Mouse (Mus musculus) 416B (cell line): Measurements from ENCODE around the gene Ddit4.

Experiments used
- DNase-seq: peaks from one replicate; pipeline ENCODE4 v3.0.0; 2011; ENCODE audit warnings: low read depth

Ddit4 gene

DNA sequence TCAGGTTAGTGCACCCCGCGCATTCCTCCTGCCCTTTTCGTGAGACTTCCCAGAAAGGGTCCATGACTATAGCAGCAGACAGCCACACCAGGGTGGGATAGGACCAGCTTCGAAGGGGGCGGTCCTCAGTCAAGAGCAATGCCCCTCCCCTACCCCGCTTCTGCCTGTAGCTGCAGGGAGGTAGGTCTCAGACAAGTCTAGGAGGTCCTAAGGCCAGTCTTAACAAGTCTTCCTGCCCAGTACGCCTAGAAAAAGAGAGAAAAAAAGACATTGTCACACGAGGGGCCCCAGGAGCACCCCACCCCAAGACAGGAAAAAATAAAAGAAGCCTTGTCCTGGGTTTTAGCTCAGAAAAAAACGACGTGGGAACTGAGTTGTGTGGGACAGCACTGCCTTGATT is 35.0 kb downstream of the Ddit4 start:
- DNase-seq = no peak

DNA sequence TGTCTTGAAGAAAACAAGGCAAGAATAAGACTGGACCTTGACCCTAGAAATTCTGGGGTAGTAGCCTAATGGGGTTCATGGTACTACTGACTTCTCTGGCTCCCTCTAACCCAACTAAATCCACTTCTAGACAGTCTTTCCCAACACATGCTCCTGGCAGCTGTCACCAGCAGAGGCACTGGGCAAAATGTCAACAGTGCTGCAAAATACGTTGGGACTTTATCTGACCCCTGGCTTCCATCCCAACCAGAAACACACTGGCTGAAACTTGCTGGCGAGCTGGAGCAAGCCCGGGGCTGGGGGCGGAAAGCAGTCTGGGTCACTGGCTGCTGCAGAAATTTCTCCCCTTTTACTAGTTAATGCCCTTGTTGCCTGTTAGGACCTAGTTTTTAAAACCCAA is 35.5 kb downstream of the Ddit4 start:
- DNase-seq = no peak

DNA sequence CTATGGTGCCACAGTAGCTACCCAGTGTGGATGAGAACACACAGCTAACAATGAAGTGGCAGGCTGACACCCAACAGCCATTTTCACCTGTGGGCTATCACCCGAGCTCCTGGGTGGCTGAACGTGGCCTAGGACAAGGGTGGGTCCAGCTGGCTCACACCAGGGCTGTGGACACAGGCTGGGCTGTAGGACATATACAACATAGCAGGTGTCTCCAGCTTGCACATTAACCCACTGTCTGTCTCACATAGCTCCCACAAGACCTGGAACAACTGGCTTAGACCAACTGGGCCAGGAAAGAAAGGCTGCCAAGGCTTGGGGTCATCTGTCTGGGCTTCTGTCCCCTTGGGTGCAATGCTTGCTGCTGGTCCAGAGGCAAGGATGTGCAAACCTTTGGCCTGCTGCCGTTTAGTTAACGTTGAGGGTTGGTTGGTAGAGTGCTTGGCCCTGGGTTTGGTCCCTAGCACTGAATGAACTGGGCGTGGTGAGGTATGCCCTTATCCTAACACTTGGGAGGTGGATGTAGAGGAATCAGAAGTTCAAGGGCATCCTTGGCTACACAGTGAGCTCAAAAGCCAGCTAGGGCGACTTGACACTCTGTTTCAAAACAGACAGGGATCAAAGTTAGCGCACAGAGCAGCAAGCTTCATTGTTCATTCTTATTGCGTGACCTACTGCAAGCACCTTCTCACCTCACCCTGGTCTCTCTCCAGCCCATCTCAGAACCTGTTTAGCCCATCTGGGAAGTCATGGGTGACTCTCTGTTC is 36.3 kb downstream of the Ddit4 start:
- DNase-seq = no peak

DNA sequence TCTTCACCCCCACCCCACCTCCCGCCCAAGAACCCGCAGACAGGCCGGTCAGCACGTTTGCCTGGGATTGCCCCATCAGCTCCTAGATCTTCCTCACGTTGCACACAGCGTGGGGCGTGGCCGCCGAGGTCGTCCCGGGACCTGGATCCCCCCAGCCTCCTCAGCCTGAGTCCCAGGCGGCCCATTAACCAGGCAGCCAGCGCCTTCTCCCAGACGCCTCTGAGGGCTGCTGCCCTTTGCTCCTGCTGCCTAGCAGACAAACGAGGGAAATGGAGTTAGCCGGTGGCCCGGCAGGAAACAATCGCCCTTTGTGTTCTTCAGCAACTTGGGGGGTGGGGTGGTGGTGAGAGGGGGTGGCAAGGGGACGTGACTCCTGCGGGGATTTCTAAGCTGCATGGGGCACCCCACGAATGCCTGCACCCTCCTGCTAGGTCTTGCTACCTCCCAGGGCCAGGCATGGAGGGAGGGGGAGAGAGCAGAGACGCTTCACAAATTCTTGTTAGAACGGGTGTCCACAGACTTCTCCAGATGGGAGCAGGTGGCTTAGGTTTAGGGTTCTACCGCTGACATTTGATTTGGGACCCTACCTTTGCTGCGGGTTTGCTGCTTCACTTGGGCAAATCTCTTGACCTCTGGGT is 40.0 kb downstream of the Ddit4 start:
- no peak for DNase-seq

DNA sequence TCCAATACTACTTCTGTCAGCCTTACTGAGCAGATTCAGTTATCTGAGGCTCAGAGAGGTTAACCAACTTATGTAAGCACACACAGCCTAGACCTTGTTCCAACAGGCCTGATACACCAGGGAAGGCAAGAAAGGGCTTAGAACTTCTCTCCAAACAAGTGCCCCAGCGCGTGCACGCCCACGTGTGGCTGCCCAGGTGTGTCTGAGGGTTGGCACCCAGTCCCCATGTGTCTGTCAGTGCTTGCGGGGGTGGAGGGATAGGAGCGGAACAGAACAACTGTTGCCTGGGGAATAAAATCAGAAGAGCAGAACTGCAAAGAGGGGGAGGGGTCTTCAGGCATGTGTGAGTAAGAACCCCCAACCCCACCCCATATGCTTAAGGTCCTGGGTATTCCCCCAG is 40.5 kb downstream of the Ddit4 start:
- DNase-seq = no peak

DNA sequence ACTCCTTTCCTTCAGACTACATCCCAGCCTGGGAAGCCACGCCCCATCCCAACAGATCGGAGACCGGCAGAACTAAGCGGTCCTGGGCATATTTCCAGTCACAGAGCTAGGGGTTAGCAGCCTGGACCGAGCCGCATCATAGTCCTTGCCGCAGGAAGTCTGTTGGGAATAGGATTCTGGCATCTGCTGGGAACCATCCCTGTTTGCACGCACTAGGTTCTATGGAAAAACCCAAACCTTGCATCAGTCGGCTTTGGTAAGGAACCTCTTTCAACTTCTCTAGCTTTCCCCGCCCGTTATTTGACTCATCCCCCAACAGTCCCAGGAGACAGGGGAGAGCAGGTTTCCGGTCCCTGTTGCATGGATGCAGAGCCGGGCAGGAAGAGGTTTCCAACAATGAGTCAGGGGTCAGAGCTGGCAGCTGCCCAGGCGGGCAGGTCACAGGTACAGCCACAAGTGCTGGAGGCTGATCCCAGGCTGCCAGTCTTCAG is 42.2 kb downstream of the Ddit4 start:
- peak; percentile 98 for DNase-seq

DNA sequence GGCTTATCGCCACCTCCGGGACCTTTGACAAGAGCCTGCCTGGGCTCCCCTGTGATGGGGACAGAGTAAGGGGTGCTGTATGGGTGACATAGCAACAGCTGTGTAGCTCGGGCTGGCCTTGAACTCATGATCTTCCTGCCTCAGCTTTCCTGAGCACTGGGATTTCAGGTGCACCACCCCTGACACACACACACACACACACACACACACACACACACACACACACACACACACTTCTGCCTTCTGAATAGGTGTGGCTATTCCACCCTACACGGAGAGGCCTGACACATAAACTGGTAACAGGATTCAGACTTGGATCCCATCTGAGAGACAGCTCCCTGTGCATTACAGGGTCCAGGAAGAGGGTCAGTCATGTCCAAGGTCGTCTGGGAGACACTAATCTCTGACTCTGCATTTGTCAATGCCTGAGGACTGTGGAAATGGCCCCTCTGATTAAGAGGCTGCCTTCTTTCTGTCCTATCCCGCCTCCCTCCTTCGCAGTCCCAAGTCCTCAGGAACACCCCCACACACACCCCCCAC is 42.8 kb downstream of the Ddit4 start:
- DNase-seq = peak; percentile 72

DNA sequence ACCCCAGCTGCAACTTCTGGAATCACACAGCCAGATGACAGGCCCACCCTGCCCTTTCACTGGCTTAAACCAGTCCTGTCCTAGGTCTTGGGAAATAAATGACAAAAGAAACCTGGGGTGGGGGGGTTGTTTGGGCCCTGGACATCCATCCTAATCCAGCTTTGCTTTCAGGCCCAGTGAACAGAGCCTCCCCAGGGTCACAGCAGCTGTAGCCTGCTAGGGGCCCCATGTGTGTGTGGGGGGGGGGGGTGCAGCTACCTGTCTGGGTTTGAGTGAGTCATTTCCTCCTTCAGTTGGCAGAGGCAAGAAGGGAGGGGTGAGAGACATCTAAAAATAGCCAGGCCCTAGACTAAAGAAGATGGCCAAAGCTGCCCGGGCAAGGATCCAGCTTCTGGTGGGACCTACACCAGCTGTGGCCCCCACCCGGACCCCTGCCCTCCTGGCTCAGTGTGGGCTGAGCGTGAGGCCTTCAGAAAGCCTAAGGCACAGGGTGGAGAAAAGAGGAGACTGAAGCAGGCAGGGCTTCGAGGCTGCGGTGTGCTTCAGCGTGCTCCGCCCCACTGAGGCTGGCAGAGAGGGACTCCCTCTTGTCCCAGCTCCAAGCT is 43.8 kb downstream of the Ddit4 start:
- DNase-seq = peak; percentile 98

DNA sequence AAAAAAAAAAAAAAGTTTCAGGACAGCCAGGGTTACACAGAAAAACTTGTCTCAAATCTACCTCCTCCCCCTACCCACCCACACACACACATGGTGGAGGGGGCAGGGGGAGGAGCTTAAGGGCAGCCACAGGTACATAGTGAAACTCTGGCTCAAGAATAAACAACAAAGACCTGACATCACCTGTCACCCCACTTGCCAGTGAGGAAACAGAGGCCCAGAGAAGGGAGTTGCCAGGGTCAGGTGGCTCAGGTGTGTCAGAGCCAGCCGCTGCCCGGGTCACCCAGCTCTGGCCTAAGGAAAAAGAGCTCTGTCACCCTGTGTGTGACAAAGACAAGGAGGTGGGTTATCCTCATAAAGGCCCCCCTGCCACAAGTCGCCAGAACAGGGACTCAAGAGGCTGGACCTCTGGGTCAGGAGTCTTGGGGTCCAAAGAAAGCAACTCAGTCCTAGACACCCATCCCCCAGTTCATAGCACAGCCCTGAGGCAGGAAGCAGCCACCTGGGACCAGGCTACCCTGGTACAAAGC is 44.5 kb downstream of the Ddit4 start:
- DNase-seq = no peak

DNA sequence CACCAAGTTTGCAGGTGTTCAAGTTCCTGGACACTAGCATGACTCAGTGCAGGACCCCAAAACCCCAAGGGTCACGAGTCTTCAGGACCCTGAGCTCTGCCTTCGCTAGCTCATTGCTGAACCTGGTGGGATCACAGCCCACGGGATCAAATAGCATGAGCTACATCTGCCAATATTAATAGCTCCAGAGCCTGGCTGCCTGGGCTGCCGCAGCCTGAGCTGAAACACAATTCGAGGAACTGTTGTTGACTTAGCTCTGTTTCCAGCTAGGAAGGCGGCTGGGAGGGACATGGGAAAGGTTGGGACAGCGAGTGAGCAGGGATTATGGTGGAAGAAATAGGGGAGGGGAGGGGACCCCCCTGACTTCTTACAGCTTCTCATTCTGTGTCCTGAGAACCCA is 48.5 kb downstream of the Ddit4 start:
- no peak for DNase-seq

DNA sequence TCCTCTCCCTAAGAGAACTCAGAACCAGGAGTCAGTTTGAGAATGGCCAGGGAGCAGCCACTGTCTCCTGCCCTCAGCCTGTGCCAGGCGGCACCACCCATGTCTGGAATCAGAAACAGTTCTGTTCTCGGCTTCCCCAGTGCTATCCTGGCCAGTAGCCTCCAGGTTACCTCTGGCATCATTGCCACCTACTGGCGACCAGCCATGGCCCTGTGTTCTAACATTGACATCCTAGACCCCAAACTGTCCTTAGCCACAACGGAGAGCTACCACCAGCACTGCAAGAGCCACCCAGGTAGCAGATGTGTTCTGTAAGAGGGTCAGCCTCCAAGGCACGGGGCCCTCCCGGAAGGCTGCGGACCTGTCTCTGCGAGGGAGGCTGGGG is 49.0 kb downstream of the Ddit4 start:
- no peak for DNase-seq

DNA sequence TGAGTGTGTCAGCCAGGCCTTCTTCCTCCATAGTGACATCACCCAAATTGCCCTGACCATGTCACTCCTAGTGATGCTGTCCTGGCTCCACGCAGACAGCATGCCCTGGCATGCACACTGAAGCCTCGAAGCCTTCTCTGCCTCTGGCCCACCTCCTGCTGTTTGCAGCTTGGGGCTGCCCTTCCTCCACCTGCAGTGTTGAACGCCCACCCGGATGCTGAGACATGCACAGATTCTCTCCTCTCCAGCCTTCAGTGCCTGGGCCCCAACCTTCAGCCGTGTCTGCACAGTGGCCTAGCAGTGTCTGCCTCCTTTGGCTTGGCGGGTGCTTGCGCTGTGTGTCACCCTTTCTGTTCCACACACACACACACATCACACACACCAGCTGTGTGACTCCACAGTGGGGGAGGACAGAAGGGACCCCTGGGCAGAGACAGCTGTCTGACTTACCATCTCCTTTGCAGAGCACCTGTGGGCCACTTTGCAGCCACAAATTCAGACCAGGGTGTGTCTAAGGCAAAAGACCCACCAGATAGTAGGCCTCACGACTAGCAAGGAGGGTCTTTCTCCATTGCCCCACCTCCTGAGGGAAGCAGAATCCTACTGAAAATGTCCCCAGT is 49.5 kb downstream of the Ddit4 start:
- no peak for DNase-seq

DNA sequence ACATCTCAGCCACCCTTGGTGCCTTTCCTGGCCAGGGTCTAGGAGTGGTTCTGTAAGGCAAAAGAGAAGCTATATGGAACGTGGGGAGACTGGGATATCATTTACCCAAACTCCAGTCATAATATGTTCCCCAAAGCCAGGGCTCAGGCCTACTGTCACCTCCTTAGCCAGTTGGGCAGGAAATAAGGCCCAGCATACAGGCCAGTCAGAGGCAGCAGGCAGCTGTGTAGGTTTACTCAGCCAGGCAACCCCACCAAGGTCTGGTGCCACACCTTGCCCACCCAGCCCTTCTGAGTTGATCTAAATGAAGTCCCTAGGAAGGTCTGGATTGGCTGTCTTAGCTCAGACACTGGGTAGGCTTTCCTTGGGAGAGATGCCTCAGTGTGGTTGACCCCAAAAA is 50.2 kb downstream of the Ddit4 start:
- no peak for DNase-seq

DNA sequence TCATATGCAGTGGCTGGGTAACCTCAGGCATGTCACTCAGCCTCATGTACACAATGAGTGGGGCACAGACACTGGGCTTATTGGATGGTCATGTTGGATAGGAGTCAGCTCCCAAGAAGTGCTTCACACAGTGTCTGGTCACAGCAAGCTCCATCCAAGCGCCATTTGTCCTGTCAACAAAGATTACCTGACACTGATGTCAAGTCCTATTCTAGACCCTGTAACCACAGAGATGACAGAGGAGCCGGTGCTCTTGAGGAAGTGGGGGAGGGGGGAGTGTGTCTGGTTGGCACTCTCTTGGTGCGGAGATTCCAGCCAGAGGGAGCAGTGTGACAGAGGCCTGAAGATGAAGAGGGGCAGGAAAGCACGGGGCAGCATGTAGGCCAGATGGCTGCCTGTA is 50.7 kb downstream of the Ddit4 start:
- DNase-seq = no peak

DNA sequence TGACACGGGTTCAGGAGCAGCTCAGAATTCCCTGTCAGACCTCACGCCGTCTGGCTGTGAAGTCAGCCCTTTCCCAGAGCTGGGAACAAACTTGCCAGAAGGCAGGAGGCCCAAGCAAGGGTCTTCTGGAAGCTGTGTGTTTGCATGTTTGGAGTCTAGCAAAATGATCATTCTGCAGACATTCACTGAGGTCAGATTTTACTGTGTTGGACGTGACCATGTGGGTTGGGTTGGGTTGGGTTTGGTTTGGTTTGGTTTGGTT is 51.5 kb downstream of the Ddit4 start:
- DNase-seq = no peak
